Mouse (Mus musculus): ENCODE measurements at regions not wholly inside any gene's neighbourhood (a gene's known extent, or its start where the extent isn't known, plus 50 kb on each side); places are given as distances from the start of the nearest gene placed in this dataset.

DNA sequence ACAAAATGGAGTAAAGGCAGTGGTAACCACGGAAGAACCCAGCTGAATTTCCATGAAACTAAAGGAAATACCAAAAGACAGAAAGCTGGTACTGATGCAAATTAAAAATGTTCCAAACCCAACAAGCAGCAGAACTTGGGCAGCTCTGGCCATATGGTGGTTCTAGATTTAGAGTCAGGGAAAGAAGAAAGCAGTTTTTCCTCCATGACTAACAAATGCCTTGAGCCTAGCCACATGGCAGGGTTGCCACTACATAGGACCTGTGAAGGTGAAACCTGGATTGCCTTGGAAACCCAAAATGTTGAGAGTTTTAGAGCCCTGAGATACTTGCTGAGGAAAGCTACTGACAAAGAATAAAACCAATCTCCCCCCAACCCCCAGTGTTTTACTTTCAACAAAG is 701.5 kb upstream of the Foxg1 start:
- no peak for DNase-seq (ENCODE audit: low spot score in 2 of 2)

DNA sequence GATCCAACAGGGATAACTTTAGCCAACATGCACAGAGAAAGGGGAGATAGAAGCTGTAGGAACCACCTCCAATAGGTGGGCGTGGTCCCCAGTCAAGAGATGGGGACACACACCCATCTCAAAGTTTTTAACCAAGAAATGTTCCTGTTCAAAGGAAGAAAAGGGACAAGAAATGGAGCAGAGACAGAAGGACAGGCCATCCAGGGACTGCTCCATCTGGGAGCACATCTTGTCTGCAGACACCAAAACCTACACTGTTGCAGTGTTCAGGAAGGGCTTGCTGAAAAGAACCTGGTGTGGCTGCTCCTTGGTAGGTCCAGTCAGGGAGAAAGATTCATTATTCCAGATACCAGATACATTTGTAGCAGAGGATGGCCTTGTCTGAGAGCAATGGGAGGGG is 676.5 kb upstream of the Foxg1 start:
- no peak for DNase-seq (ENCODE audit: low spot score in 2 of 2)

DNA sequence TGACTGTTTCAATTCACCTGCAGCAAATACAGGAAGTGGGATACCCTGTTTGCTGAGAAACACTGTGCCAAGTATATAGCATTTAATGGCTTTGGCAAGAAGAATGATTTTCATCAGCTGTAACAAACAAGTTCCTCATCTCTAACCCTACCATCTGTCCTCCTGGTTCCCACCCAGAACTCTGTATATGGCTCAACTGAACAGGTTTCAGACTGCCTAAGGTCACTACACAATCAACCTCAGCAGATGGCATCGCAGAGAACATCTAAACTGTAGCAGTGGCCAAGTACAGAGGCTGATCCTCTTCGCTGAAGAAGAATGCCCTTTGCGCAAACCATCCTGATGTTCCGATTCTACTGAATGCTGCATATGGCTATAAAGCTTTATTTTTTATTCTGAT is 668.8 kb upstream of the Foxg1 start:
- no peak for DNase-seq (ENCODE audit: low spot score in 2 of 2)

DNA sequence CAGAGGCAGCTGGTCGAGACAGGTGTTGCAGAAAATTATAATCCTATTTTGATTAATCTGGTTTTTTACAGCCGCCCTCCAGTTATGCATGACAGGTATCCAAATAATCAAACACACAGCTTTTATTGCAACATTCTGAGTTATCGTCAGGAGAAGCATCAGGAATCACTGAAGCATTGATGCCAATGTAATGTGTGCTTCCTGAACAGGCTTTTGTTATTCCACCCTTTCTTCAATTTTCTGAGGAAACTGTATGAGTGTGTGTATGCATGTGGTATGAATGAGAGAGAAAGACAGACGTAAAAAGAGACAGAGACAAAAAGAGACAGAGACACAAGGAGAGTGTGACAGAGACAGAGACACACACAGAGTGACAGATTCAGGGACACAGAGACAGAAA is 652.6 kb upstream of the Foxg1 start:
- DNase-seq (ENCODE audit: low spot score in 2 of 2), result no peak

DNA sequence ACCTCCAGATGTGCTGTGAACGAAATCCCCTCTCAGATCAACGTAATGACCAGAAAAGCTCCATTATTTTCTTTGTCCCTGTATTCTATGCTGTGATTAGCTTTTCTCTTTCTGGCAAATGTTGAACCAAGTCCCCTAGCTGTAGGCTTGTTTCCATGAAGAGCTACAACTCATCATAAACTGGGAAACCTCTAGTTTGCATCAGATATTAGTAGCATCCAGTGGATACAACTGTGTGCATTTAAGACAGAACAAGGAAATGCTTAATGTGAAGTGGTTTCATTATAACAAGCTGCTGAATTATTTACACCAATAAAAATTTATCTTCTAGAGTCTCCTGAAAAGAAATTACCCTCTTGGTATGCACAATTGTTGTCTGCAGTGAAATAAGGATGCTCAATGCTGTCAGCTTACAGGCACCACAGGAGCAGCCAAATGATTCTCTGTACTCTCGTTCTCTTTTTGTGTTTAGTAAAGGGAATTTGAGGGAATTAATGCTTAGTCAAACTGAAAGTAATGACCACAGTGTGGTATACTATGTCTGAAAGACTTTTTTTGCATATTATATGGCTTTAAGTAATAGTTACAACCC is 623.6 kb upstream of the Foxg1 start:
- no peak for DNase-seq (ENCODE audit: low spot score in 2 of 2)

Data from frontal cortex, postnatal 10 days (tissue).